Mouse (Mus musculus): Measurements from ENCODE around the gene Pcgf2.

The Pcgf2 gene

GRCm38 (mm10) chr11:97695712-97696401 lies 4.4 kb downstream of the Pcgf2 start:
- DNase-seq (ENCODE audit: low spot score) = no peak

GRCm38 (mm10) chr11:97694921-97695711 lies 5.2 kb downstream of the Pcgf2 start:
- DNase-seq (ENCODE audit: low spot score) = no peak

- no peak for DNase-seq (ENCODE audit: low spot score)
Measured at GRCm38 (mm10) chr11:97694435-97694834, 5.9 kb downstream of the Pcgf2 start.

GRCm38 (mm10) chr11:97689861-97690260 lies 10.4 kb downstream of the Pcgf2 start:
- DNase-seq (ENCODE audit: low spot score) = no peak

GRCm38 (mm10) chr11:97687061-97687460 lies 13.2 kb downstream of the Pcgf2 start:
- no peak for DNase-seq (ENCODE audit: low spot score)

GRCm38 (mm10) chr11:97686322-97686908 lies 13.9 kb downstream of the Pcgf2 start:
- no peak for DNase-seq (ENCODE audit: low spot score)

- DNase-seq (ENCODE audit: low spot score) = peak; percentile 82
Measured at GRCm38 (mm10) chr11:97685613-97686321, 14.5 kb downstream of the Pcgf2 start, which contains the start of gene Cisd3. Gene Cisd3 (plus strand): TSS chr11:97685826.

- DNase-seq (ENCODE audit: low spot score) = no peak
Measured at GRCm38 (mm10) chr11:97684766-97685165, 15.5 kb downstream of the Pcgf2 start.

- DNase-seq (ENCODE audit: low spot score) = no peak
Measured at GRCm38 (mm10) chr11:97684063-97684680, 16.1 kb downstream of the Pcgf2 start.

GRCm38 (mm10) chr11:97682504-97683055 lies 17.7 kb downstream of the Pcgf2 start:
- DNase-seq (ENCODE audit: low spot score) = no peak

GRCm38 (mm10) chr11:97680430-97680829 lies 19.9 kb downstream of the Pcgf2 start:
- no peak for DNase-seq (ENCODE audit: low spot score)

GRCm38 (mm10) chr11:97678301-97678700 lies 22.0 kb downstream of the Pcgf2 start:
- no peak for DNase-seq (ENCODE audit: low spot score)

- no peak for DNase-seq (ENCODE audit: low spot score)
Measured at GRCm38 (mm10) chr11:97677842-97678241, 22.5 kb downstream of the Pcgf2 start.

- DNase-seq (ENCODE audit: low spot score) = no peak
Measured at GRCm38 (mm10) chr11:97677381-97677780, 22.9 kb downstream of the Pcgf2 start.

GRCm38 (mm10) chr11:97676050-97676754 lies 24.1 kb downstream of the Pcgf2 start:
- no peak for DNase-seq (ENCODE audit: low spot score)

GRCm38 (mm10) chr11:97673148-97673547 lies 27.1 kb downstream of the Pcgf2 start:
- DNase-seq (ENCODE audit: low spot score) = no peak

GRCm38 (mm10) chr11:97671177-97671527 lies 29.1 kb downstream of the Pcgf2 start:
- no peak for DNase-seq (ENCODE audit: low spot score)

- DNase-seq (ENCODE audit: low spot score) = no peak
Measured at GRCm38 (mm10) chr11:97670234-97671176, 29.8 kb downstream of the Pcgf2 start.

GRCm38 (mm10) chr11:97669829-97670228 lies 30.5 kb downstream of the Pcgf2 start:
- no peak for DNase-seq (ENCODE audit: low spot score)

GRCm38 (mm10) chr11:97669268-97669667 lies 31.0 kb downstream of the Pcgf2 start:
- DNase-seq (ENCODE audit: low spot score) = no peak
